In genomic region chr4:33996382-33996781, GRCm38 (mm10) we compare ENCODE assay signal across 24 mouse cellular contexts. TPM values are rescaled to one million over a fixed set of nuclear protein-coding genes. Genes with fewer than 3 reads are reported as not detected.
"Had no signal": no experiment of that assay in that cellular context is flagged by ENCODE, and none has a peak within 500 bp of the region (broad histone marks: within the 10 kb centered on the region; RNA-seq: fewer than 3 reads in every experiment).

No protein-coding gene starts in this region.

- DNase-seq: gastrocnemius, adult 2 months; gastrocnemius, postnatal 10 days; gastrocnemius, postnatal 25 days; heart, adult 18-20 months; heart, postnatal 10 days; heart, postnatal 4 days; kidney, adult 11 months; kidney, adult 2 months; kidney, adult 9 months; kidney, postnatal 14 days; kidney, postnatal 36 days; liver; liver, embryonic 13.5 days had no signal

- ATAC-seq: hindbrain, embryonic 16.5 days; intestine, embryonic 16.5 days had no signal

RNA-seq across cellular contexts. Expression of gene Spaca1, which starts 53.6 kb away (rescaled TPM):
- total RNA-seq: gastrocnemius, adult 2 months; gastrocnemius, postnatal 25 days; heart, adult 18-20 months; heart, adult 8-10 months; heart, postnatal 10 days; heart, postnatal 25 days; layer of hippocampus, adult 18-20 months; layer of hippocampus, postnatal 10 days; layer of hippocampus, postnatal 25 days; left cerebral cortex, adult 2 months; left cerebral cortex, postnatal 14 days; left cerebral cortex, postnatal 36 days had no signal
- polyA plus RNA-seq: large intestine, adult 2 months had no signal
